Mouse (Mus musculus) thymus, postnatal 25 days (tissue): ENCODE data around the gene Eid3.

ENCODE experiments used
- DNase-seq: peaks from one replicate; pipeline ENCODE4 v3.0.0; 2022

Eid3 gene

GRCm38 (mm10) chr10:82866356-82866755, at the start of gene Eid3:
TSS of gene Eid3 (plus strand) at chr10:82866626.
- no peak for DNase-seq

- DNase-seq: no peak
Observed at GRCm38 (mm10) chr10:82817514-82817913, 48.9 kb upstream of the Eid3 start.

- peak; percentile 47 for DNase-seq
Observed at GRCm38 (mm10) chr10:82817936-82818335, 48.5 kb upstream of the Eid3 start.

GRCm38 (mm10) chr10:82818661-82819060, 47.8 kb upstream of the Eid3 start:
- no peak for DNase-seq

GRCm38 (mm10) chr10:82823108-82823778, 43.2 kb upstream of the Eid3 start:
- no peak for DNase-seq

- DNase-seq: no peak
Observed at GRCm38 (mm10) chr10:82823779-82824177, 42.6 kb upstream of the Eid3 start.

- DNase-seq: no peak
Observed at GRCm38 (mm10) chr10:82824541-82824940, 41.9 kb upstream of the Eid3 start.

- DNase-seq: no peak
Observed at GRCm38 (mm10) chr10:82826516-82826915, 39.9 kb upstream of the Eid3 start.

- DNase-seq: no peak
Observed at GRCm38 (mm10) chr10:82833926-82834325, 32.5 kb upstream of the Eid3 start, which contains the start of gene Txnrd1. TSS of gene Txnrd1 (plus strand) at chr10:82833951.

- DNase-seq: no peak
Observed at GRCm38 (mm10) chr10:82835898-82836297, 30.5 kb upstream of the Eid3 start.

GRCm38 (mm10) chr10:82838390-82838789, 28.0 kb upstream of the Eid3 start:
- DNase-seq: no peak

GRCm38 (mm10) chr10:82844090-82844489, 22.3 kb upstream of the Eid3 start:
- DNase-seq: no peak

GRCm38 (mm10) chr10:82844731-82845130, 21.7 kb upstream of the Eid3 start:
- no peak for DNase-seq

GRCm38 (mm10) chr10:82847821-82848459, 18.5 kb upstream of the Eid3 start:
- DNase-seq: no peak

GRCm38 (mm10) chr10:82849686-82850353, 16.6 kb upstream of the Eid3 start:
- no peak for DNase-seq

GRCm38 (mm10) chr10:82850354-82850752, 16.1 kb upstream of the Eid3 start:
- no peak for DNase-seq

- DNase-seq: no peak
Observed at GRCm38 (mm10) chr10:82851751-82852150, 14.7 kb upstream of the Eid3 start.

- DNase-seq: no peak
Observed at GRCm38 (mm10) chr10:82858032-82858680, 8.3 kb upstream of the Eid3 start.

GRCm38 (mm10) chr10:82858691-82859532, 7.5 kb upstream of the Eid3 start:
- DNase-seq: peak; percentile 83

GRCm38 (mm10) chr10:82859533-82859915, 6.9 kb upstream of the Eid3 start:
- DNase-seq: peak; percentile 44

- peak; percentile 74 for DNase-seq
Observed at GRCm38 (mm10) chr10:82860181-82860928, 6.1 kb upstream of the Eid3 start.

- DNase-seq: peak; percentile 32
Observed at GRCm38 (mm10) chr10:82860929-82861315, 5.5 kb upstream of the Eid3 start.
